Mouse (Mus musculus) kidney, postnatal 25 days (tissue): ENCODE data around the gene Tifab.
"Not testable (repeated sequence)": the region's sequence is repeated elsewhere in the genome, so short reads cannot be mapped to it uniquely, and the experiment has no call there.

ENCODE experiments used
- DNase-seq, 2 experiments: peaks; one replicate each; pipeline ENCODE4 v3.0.0; 2021; ENCODE audit warnings: mixed read lengths in 2 of 2

Tifab gene

DNA sequence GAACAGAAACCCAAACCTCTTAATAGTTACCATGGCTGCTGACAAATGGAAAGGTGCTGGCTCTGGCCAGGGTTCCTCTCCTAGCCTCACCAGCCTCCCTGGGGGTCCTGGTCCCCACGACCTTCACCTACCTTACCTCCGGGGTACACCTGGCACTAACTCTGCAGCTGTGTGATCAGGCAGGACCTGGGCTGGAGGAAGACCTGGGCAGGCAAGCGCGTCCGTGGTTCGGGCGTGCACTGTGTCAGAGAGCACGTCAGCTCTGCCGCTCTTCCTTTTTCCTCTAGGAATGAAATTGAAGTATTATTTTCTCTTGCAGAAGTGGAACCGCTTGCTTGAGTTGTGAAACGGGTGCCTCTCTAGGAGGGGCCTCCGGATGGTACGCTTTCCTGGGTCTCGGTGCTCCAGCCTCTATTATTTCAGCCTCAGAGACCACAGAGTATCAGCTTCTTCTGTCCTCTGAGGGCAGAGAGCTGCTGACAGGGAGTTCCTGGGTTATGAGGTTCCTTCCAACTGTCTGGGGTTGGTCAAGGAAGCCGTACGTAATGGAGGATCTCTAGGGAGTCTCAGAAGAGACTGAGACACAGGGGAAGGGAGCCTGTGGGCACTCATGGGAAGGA lies at the start of gene Tifab:
Gene Tifab (minus strand): TSS at position 470 of the 620 bp plus-strand sequence.
- DNase-seq: no peak

DNA sequence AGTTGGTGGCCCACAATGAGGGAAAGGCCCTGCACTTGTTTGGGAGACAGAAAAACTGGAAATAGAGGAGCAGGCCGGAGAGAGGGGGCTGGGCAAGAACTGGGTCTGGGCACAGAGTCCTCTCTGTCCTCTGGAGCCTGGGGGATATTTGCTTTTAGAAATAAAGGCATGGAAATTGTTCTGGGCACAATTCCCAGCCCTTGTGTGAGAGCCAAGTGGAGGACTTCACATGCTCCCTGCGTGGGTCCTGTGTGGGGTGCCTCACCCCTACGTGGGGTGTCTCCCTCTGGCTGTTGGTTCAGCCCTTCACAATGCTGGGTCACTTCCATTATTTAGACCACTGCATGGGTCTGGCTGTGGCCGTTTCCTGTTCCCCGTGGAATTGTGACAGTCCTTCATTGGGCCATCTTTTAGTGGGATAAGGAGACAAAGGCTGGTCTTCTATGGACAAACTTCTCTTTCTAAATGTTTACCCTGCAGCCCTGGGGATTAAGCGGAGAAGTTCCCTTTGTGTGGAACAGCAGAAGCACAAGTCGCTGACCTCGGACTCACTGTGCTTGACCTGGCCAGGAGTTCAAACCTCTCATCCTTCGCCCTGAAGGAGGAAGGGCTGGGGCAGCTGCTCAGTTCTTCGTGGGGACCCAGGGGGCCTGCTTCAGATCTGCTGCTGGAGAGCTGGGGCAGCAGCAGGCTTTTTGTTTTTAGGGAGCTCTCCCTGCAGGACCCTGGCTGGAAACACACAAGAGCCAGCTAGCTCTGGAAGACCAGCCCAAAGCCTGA lies 47.7 kb upstream of the Tifab start:
- DNase-seq: no peak

DNA sequence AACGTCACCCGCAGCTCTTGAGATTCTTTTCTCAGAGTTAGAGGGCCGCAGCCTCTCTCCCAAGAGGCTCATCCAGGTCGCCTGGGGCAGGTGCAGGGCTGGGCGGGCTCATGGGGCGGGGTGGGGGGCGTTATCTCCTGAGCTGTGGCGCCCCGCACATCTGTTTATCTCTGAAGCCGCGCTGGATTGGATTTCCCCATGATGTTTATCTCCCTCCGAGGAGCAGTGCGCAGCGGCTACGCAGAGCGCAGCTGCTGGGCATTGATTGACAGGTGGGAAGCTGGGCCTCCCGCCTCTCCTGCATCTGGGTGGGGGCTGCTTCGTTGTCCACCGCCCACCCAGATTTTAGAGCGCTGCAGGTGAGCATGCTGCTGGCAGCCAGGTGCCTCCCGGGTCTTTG lies 44.9 kb upstream of the Tifab start:
- DNase-seq: no peak

DNA sequence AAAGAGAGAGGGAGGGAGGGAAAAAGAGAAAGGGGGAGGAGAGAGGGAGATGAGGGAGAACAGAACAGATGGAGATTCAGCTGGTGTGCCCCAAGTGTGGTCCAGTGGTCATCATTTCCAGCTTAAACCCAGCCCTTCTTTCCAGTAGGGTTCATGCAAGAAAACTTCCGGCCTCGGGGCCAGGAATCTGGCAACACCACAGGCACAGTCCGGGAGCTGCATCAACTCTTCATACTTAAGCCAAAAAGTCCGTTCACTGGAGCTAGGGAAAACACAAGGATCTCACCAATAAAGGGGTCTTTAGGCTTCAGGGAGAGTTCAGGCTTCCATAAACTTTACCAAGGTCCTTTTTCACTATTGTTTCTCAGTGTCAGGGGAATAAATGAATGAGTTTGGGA lies 44.2 kb upstream of the Tifab start:
- no peak for DNase-seq

DNA sequence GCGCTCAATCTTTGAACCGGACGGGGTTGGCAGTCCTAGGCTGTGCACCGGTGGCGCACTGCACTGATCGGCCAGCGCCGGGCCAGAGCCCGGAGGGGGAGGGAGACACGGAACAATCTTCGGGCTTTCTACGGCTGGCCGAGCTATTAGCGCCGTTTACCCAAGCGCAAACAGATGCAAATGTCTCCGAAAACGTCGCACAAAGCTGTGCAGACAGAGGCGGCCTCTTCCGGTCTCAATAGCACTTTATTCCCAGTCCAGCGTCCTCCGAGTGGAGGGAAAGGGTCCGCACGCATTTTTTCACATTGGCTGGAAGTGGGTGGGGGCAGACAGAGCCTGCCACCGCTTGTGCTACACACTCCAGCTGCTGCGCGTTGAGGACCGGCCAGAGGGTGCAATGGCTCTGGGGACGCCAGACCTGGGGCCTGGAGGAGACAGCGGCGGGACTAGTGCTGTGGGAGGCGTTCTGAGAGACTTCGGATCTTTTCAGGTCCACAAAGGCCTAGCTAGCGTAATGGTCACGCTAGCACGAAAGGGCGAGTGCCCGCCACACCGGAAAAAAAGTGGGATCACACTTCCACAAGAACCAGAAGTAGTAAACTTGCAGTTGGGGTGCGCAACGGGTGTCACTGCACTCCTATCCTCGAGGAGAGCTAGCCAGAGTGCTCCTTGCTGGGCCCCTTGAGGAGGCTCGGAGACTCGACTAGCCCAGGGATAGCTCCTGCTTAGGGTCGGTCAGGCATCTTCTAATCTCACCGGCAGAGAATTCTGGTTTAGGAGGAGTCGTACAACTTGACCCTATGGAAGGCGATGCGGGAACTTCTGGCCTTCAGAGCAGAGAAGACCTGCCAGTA lies 43.5 kb upstream of the Tifab start:
- DNase-seq: no peak

DNA sequence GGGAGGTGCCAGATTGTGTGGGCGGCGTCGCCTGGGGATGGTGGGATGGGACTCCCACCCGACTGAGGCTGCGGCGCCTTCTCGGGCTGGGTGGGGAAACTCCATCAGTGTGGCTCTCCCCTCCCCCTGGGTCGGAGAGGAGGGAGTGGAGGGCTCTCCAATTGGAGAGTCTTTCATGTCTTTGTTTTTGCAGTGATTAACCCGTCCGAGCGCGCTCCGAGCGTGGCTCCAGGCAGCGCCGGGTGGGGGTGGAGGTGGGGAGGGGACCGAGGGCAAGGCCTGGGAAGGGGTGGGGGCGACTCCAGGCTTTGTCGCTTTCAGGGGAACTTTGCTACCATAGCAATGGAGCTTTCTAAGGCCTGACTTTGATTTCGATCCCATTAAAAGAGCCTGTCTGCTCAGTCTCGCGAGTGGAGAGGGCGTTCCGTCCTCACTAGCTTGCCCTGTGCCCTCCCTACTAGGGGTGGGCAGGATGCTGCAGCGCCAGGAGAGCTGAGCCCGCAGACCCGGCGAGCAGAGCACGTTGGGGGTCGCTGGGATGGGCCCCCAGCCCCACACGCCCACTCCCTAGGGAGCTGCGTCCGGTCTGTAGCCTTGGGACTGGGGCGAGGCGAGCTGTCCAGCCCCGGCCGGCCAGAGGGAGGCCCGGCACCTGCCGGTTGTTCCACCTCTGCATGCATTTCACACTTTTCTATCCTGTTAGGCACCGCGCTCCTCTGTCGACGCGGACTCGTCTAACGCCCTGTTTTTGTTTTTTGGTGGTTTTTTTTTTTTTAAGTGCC lies 42.6 kb upstream of the Tifab start:
- no peak for DNase-seq

DNA sequence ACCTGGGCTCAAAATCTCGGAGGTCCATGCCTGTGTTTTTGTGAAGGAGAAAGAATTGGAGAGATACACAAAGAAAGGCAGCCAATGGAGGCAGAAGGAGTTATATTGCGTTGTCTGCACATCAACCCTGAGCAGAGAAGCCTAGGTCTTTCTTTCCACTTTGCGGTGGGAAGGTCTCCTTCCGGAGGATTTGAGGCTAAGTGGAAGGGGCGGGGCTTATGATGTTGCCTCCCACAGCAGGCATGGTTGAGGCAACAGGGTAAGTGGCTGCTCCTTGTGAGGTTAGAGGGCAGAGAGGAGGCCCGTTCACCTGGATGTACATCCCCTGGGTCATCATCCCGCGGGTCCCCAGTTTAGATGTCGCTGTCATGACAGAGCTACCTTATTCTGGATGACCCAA lies 40.6 kb upstream of the Tifab start:
- peak in 1 of 2 experiments; percentile 2 for DNase-seq

DNA sequence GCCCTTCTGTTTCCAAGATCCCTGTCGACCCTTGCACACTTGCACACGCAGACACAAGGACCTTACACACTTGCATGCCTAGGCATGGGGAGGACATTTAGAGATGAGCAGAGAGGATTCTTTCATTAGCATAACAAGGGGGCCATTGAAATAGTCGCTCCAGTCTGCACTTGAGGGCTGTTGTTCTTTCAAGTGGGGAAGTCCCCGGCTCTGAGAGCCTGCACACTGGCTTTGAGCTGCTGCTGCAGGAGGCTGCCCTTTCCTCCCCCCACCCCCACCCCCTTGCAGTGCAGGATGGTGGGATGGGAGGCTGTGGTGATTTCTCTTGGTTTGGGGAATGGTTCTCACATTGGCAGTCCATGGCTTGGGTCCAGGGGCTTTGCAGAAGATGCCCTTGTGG lies 37.4 kb upstream of the Tifab start:
- DNase-seq: peak in 1 of 2 experiments; percentile 24

DNA sequence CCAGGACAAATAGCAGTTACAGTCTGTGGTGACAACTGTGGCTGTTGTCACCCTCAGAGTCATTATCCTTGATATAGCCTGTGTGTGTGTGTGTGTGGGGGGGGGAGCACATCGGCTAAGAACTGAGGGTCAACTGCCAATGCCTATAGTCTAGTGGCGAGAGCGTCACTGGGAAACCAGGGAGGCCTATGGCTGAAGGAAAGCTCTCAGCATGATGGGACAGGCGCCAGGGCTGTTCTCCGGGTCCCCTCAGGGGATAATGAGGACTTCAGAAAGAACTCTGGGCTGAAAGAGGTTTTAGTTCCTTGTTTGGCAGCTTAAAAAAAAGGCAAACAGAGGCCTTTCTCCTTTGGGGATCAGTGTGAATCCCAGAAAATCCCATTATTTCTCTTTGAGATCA lies 35.9 kb upstream of the Tifab start:
- peak in 1 of 2 experiments; percentile 4 for DNase-seq

DNA sequence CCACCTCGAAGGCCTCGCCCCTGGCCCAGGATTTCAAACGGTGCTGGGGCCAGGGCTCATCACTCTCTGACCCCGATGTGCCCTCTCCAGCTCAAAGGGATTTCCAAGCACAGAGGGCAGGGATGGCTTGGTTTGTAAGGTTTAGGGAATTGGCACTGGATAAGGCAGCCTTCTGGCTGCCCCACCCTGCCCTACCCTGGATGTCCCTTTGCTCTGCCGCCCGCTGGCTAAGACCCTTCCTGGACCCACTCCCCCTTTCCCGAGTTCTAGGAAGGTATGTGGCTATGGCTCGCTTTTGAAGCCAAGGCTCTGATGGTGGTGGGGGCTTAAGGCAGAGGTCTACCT lies 30.4 kb upstream of the Tifab start:
- DNase-seq: no peak

DNA sequence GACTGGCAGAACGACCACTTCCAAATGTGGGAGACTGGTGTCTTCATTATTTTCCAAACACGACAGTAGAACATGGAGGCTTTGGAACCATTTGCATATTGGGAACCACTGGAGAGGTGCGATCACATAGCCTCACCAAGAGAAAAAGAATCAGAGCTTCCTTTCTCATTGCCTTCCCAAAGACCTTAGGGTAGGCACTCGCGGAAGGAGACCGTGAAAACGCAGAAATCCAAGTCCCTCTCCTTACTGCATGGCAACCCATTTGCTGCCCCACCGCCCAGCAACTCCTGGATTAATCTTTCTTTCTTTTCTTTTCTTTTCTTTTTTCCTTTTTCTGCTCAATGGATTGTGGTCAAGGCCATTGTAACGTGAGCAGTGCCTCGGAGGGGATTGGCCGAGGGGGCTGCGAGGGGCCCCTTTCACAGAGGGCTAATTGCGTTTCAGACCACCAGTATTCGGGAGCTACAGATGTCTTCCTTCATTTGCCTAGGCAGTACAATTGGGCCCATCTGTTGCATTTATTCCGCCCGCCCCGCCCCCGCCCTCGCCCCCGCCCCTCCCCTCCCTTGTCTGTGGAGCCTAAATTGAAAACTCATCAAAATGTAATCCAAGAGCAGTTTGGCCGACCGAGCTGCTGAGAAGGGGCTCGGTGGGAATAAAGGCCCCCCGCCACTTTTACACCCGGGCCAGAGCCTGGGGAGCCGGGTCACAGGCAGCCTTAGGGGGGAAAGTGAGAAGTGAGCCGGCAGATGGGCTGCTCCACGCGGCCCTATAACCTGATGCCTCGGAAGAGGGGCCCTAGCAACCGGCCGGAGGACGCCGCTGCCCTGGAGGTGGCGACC lies 29.8 kb upstream of the Tifab start:
- DNase-seq: no peak

DNA sequence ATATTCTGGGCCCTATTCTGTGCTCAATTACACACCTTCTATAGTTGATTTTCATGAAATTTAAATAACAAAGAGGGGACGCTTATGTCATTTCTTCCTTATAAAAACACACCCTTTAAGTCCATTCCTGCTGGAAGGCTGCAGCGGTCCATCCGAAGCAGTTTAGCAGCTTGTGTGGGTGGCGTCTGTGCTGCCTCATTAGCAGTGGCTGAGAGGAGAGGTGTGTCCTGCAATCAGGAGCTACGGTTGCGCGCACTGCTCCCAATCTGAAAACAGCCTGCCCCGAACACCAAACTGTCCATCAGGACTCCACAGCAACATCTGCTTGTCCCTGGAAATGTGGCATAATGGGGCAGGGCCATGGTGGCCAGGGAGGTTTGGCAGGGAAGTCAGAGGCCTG lies 20.8 kb upstream of the Tifab start:
- peak in 1 of 2 experiments; percentile 11 for DNase-seq

DNA sequence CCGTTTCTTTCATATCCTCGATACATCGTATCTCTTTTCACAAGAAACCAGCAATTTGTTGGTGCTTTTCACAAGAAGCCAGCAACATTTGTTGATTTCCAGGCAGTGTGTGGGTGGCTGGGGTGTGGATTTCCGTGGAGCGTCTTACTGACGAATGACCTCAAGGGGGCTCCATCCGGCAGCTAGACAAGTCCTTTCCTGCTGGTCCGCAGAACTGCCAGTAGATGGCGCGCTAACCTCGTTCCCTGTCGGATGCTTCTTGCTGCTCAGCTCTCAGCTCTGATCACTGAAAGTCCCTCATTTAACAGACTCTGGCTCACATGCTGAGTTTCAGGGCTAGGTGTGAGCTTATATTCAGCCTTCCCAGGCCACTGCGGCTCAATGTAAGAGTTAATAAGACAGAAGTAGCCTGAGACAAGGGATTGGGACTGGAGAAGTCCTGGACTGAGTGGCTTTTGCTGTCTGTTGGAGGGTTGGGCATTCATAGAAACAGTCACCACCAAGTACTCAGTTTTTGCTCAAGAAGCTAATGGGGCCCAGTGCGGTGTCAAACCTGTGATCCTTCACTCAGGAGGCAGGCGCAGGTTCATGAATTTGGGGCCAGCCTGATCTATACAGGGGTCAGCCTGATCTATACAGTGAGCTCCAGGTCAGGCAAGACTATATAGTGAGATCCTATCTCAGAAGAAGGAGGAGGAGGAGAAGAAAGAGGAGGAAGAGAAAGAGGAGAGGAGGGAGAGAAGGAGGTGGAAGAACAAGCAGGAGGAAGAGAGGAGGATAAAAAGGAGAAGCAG lies 19.0 kb upstream of the Tifab start:
- peak; percentile 86 for DNase-seq

DNA sequence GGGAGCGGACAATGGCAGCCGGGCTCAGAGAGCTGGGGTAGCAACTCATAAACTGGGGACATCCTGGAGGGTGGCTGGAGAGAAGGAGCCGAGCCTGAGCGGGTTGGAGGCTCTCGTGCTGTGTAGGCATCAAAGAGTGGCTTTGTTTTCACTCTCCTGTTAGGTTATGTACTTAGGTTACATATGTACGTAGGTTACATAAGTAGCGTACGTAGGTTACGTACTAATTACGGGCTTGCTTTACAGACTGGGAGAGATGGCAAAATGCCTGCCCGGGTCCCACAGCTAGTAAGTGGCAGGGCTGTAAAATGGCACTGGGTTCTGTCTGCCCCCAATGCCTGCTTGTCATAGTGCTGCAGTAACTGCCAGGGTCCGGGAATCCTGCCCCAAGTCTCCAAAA lies 18.3 kb upstream of the Tifab start:
- no peak for DNase-seq

DNA sequence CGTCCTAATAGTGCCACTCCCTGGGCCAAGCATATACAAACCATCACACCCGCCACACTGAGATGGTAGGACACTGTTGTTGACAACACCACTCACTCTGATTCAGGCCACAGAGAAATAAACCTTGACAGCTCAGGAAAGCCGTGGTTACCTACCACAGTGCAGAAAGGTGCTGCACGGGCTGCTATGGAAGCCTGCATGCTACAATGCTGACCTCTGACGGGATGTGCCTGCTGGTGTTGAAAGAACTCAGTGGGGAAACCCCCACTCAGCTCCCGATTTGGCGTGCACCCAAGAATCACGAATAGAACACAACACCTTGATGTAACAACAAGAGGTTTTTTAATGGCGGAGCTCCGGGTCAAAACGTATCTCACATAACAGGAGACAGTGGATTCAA lies 17.1 kb upstream of the Tifab start:
- not testable (repeated sequence) for DNase-seq

DNA sequence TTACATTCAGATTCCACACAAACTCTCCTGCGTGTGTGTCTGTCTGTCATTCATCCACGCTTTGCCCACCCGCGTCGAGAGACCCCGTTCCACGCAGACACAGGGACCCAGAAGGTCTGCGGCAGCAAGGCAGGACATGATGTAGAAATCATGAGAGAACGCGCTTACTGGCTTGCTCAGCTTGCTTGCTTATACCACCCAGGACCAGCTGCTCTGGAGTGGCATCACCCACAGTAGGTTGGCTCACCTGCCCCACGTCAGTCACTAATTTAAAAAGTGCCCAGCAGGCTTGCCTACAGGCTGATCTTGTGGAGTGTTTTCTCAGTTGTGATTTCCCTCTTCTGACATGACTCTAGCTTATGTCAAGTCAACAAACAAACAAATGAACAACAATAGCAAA lies 15.5 kb upstream of the Tifab start:
- DNase-seq: not testable (repeated sequence)

DNA sequence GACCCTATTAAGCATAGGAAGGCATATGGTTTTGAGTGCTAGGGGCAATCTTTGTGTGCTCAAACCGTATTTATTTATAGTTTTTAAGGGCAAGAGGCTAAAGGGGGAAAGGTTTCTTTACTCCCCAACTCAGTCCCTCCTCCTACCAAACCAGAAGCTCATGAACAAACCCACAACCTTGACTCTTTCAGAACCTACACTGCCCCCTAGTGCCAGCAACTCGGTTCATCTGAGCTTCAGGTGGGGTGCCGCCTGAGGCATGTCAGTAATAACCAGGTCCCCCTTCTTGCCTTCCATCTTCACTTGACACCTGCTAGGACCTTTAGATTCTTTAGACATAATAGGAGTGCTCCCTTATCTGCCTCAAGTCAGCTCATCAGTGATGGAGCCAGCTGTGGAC lies 12.5 kb upstream of the Tifab start:
- DNase-seq: peak in 1 of 2 experiments; percentile 65

DNA sequence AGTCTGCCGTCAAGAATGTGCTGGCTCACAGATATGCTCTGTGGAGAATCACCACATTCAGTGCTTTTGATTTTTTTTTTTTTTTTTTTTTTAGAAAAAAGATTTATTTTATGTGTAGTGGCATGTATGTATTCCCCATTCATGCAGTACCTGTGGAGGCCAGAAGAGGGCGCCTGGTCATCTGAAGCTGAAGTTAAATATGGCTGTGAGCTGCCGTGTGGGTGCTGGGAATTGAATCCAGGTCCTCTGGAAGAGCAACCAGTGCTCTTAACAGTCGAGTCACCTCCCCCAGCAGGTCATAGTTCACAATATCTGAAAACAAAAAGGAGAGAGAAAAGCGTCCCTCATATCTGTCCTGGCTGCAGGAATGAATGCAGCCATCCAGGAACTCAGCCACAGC lies 11.0 kb upstream of the Tifab start:
- peak in 1 of 2 experiments; percentile 29 for DNase-seq

DNA sequence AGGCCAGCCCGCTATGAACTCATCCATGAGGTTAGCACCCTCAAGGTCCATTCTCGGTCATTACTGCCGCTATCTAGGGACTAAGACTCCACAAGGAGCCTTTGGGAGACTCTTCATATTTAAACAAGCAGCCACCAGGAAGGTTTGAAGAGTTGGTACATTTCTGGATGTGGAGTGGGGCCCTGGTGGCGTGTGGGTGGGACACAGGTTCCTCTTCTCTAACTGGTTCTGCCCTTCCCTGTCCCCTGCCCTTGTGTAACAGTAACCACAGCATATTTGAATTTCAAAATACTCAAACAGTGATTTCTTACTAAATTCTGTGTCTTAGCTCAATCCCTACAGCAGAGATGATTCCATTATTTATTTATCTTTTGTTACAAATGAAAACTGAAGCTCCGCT lies 5.0 kb upstream of the Tifab start:
- no peak for DNase-seq

DNA sequence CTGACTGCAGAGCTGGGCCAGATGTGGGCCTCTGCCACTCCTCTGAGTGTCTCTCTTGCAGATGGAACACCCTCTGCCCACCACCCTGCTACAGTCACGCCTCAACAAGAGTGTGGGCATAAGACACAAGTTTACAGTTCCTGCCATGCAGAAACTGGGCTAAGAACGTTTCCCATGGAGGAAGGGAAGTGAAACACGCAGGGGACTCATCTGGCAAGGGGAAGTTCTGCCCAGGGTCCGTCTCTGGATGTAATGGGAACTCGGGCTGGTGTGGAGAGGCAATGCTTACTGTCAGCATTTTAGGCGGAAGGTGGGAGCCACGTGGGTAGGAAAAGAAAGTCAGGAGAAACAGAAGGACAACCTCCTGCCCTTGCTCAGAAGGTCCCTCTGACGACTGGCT lies 2.7 kb upstream of the Tifab start:
- no peak for DNase-seq

DNA sequence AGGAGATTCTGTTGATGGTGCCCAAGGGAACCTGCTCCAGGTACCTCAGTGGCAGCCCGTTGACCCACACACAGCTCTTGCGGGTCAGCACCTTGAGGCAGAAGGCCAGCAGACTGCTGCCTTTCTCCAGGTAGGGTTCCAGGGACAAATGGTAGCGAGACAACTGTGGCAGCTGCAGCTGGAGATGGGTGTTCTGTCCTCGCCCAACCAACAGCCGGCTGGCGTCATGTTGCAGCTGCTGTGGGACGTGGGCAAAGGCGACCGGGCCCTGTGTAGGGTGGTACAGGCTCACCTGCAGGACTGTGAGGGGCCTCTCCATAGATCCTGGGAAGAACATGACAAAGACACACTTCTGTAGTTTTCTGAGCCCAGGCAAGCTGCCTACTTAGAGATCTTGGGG lies 2.4 kb downstream of the Tifab start:
- DNase-seq: no peak
